Mouse (Mus musculus): ENCODE data around the gene Gm17581. TPM values are rescaled to one million over a fixed set of nuclear protein-coding genes. Genes with fewer than 3 reads are reported as not detected.
"Not testable (repeated sequence)": the region's sequence is repeated elsewhere in the genome, so short reads cannot be mapped to it uniquely, and the experiment has no call there.

The Gm17581 gene
- polyA plus RNA-seq, 1 experiment: not detected

- no peak overlapping the region for H3K4me3 ChIP-seq (ENCODE audit: insufficient read depth, low read length)
- TF ChIP-seq POLR2A (IDR thresholded peaks at IDR 0.05; ENCODE audit: low read depth, low read length) (no peak), CTCF (IDR thresholded peaks at IDR 0.05; ENCODE audit: borderline replicate concordance, insufficient read depth, low read length) (no peak)
These were observed 11.6 kb downstream of the Gm17581 start for GRCm38 (mm10) chr2:155724036-155724435.

GRCm38 (mm10) chr2:155720585-155720984, 15.1 kb downstream of the Gm17581 start:
- Histone ChIP-seq H3K4me3 (ENCODE audit: insufficient read depth, low read length) (no peak overlapping the region), H3K27ac (ENCODE audit: insufficient read depth, low read length) (no peak overlapping the region), H3K4me1 (ENCODE audit: control insufficient read depth, insufficient read depth, low read length) (no peaks in the 10 kb centered on the region)
- TF ChIP-seq CTCF (IDR thresholded peaks at IDR 0.05; ENCODE audit: borderline replicate concordance, insufficient read depth, low read length) (no peak), POLR2A (IDR thresholded peaks at IDR 0.05; ENCODE audit: low read depth, low read length) (no peak)

More at GRCm38 (mm10) chr2:155724036-155724435, 11.6 kb downstream of the Gm17581 start:
- H3K27ac ChIP-seq (ENCODE audit: insufficient read depth, low read length): no peak overlapping the region
- no peaks in the 10 kb centered on the region for H3K4me1 ChIP-seq (ENCODE audit: control insufficient read depth, insufficient read depth, low read length)

- TF ChIP-seq POLR2A (IDR thresholded peaks at IDR 0.05; ENCODE audit: low read depth, low read length): no peak
- Histone ChIP-seq H3K4me3 (ENCODE audit: insufficient read depth, low read length) (no peak overlapping the region), H3K27ac (ENCODE audit: insufficient read depth, low read length) (no peak overlapping the region), H3K4me1 (ENCODE audit: control insufficient read depth, insufficient read depth, low read length) (no peaks in the 10 kb centered on the region)
These were observed 18.3 kb downstream of the Gm17581 start for GRCm38 (mm10) chr2:155717082-155717990.

- no peaks in the 10 kb centered on the region for H3K4me1 ChIP-seq (ENCODE audit: control insufficient read depth, insufficient read depth, low read length)
- H3K27ac ChIP-seq (ENCODE audit: insufficient read depth, low read length): no peak overlapping the region
- TF ChIP-seq POLR2A (IDR thresholded peaks at IDR 0.05; ENCODE audit: low read depth, low read length) (no peak), CTCF (IDR thresholded peaks at IDR 0.05; ENCODE audit: borderline replicate concordance, insufficient read depth, low read length) (no peak)
- no peak overlapping the region for H3K4me3 ChIP-seq (ENCODE audit: insufficient read depth, low read length)
These were observed 25.1 kb downstream of the Gm17581 start for GRCm38 (mm10) chr2:155710557-155710956.

GRCm38 (mm10) chr2:155707251-155707650, 28.4 kb downstream of the Gm17581 start:
- no peaks in the 10 kb centered on the region for H3K4me1 ChIP-seq (ENCODE audit: control insufficient read depth, insufficient read depth, low read length)
- H3K27ac ChIP-seq (ENCODE audit: insufficient read depth, low read length): no peak overlapping the region
- no peak overlapping the region for H3K4me3 ChIP-seq (ENCODE audit: insufficient read depth, low read length)
- TF ChIP-seq POLR2A (IDR thresholded peaks at IDR 0.05; ENCODE audit: low read depth, low read length) (no peak), CTCF (IDR thresholded peaks at IDR 0.05; ENCODE audit: borderline replicate concordance, insufficient read depth, low read length) (no peak)

GRCm38 (mm10) chr2:155703630-155704029, 32.0 kb downstream of the Gm17581 start:
- no peak for TF ChIP-seq CTCF (IDR thresholded peaks at IDR 0.05; ENCODE audit: borderline replicate concordance, insufficient read depth, low read length)
- Histone ChIP-seq H3K4me1 (ENCODE audit: control insufficient read depth, insufficient read depth, low read length) (no peaks in the 10 kb centered on the region), H3K27ac (ENCODE audit: insufficient read depth, low read length) (no peak overlapping the region), H3K4me3 (ENCODE audit: insufficient read depth, low read length) (no peak overlapping the region)

GRCm38 (mm10) chr2:155701399-155701919, 34.2 kb downstream of the Gm17581 start:
- no peak for TF ChIP-seq CTCF (IDR thresholded peaks at IDR 0.05; ENCODE audit: borderline replicate concordance, insufficient read depth, low read length)
- no peak for TF ChIP-seq POLR2A (IDR thresholded peaks at IDR 0.05; ENCODE audit: low read depth, low read length)
- no peak overlapping the region for H3K27ac ChIP-seq (ENCODE audit: insufficient read depth, low read length)
- no peak overlapping the region for H3K4me3 ChIP-seq (ENCODE audit: insufficient read depth, low read length)
- no peaks in the 10 kb centered on the region for H3K4me1 ChIP-seq (ENCODE audit: control insufficient read depth, insufficient read depth, low read length)

GRCm38 (mm10) chr2:155698443-155698842, 37.2 kb downstream of the Gm17581 start:
- not testable (repeated sequence) for H3K4me3 ChIP-seq (ENCODE audit: insufficient read depth, low read length); H3K4me1 ChIP-seq (ENCODE audit: control insufficient read depth, insufficient read depth, low read length); H3K27ac ChIP-seq (ENCODE audit: insufficient read depth, low read length)

GRCm38 (mm10) chr2:155696851-155697250, 38.8 kb downstream of the Gm17581 start:
- no peak overlapping the region for H3K4me3 ChIP-seq (ENCODE audit: insufficient read depth, low read length)
- no peaks in the 10 kb centered on the region for H3K4me1 ChIP-seq (ENCODE audit: control insufficient read depth, insufficient read depth, low read length)
- no peak for TF ChIP-seq POLR2A (IDR thresholded peaks at IDR 0.05; ENCODE audit: low read depth, low read length)
- no peak for TF ChIP-seq CTCF (IDR thresholded peaks at IDR 0.05; ENCODE audit: borderline replicate concordance, insufficient read depth, low read length)
- no peak overlapping the region for H3K27ac ChIP-seq (ENCODE audit: insufficient read depth, low read length)

- Histone ChIP-seq H3K4me1 (ENCODE audit: control insufficient read depth, insufficient read depth, low read length) (no peaks in the 10 kb centered on the region), H3K27ac (ENCODE audit: insufficient read depth, low read length) (no peak overlapping the region), H3K4me3 (ENCODE audit: insufficient read depth, low read length) (no peak overlapping the region)
- TF ChIP-seq CTCF (IDR thresholded peaks at IDR 0.05; ENCODE audit: borderline replicate concordance, insufficient read depth, low read length) (peak; percentile 91), POLR2A (IDR thresholded peaks at IDR 0.05; ENCODE audit: low read depth, low read length) (no peak)
These were observed 39.5 kb downstream of the Gm17581 start for GRCm38 (mm10) chr2:155696091-155696558.
